Comparison of ENCODE assay signal across 9 mouse cellular contexts in genomic region chr1:132758656-132759370, GRCm38 (mm10). TPM values are rescaled to one million over a fixed set of nuclear protein-coding genes. Genes with fewer than 3 reads are reported as not detected.
DNase-seq lines count a peak whose midpoint lies in the region; ATAC-seq and TF ChIP-seq lines count a peak whose summit lies in the region.
"Had no signal": no experiment of that assay in that cellular context is flagged by ENCODE, and none has a peak within 500 bp of the region (broad histone marks: within the 10 kb centered on the region; RNA-seq: fewer than 3 reads in every experiment).

No protein-coding gene starts in this region.

- H3K36me3 ChIP-seq in hindbrain, embryonic 13.5 days, result no peaks in the 10 kb centered on the region
- H3K36me3 ChIP-seq in lung, postnatal 0 days (ENCODE audit: insufficient read depth, low read length), result no peaks in the 10 kb centered on the region

- peak; percentile 84 for DNase-seq in ZHBTc4 (ENCODE audit: low read depth, low spot score)
- DNase-seq in cerebellum, adult 9-11 months, result peak; percentile 80
- DNase-seq in frontal cortex, adult 2 months (ENCODE audit: extremely low spot score in 1 of 2, low spot score in 1 of 2), result peak; percentile 58 to 92
- peak; percentile 81 to 85 for DNase-seq in layer of hippocampus, postnatal 14 days (ENCODE audit: low spot score in 2 of 2)
- DNase-seq in lung, postnatal 0 days (ENCODE audit: low spot score), result peak; percentile 62
- peak; percentile 94 for DNase-seq in retina, embryonic 14.5 days (ENCODE audit: low spot score)

- no peak overlapping the region for H3K9ac ChIP-seq in hindbrain, embryonic 13.5 days
- H3K9ac ChIP-seq in lung, postnatal 0 days (replicated peaks; ENCODE audit: low read depth), result no peak overlapping the region

- peak overlapping the region; percentile 33 for H3K4me3 ChIP-seq in hindbrain, embryonic 13.5 days
- no peak overlapping the region for H3K4me3 ChIP-seq in lung, postnatal 0 days (ENCODE audit: low read depth, low read length)
- H3K4me3 ChIP-seq: myocyte had no signal

- peak overlapping the region; percentile 63 for H3K27ac ChIP-seq in hindbrain, embryonic 13.5 days
- no peak overlapping the region for H3K27ac ChIP-seq in lung, postnatal 0 days (ENCODE audit: low read length)

- TF ChIP-seq CTCF in lung, postnatal 0 days (IDR thresholded peaks at IDR 0.05), result peak; percentile 75

- TF ChIP-seq EP300 in lung, postnatal 0 days (IDR thresholded peaks at IDR 0.05), result no peak

- peaks cover 14% of the 10 kb centered on the region for H3K4me1 ChIP-seq in hindbrain, embryonic 13.5 days (replicated peaks)
- H3K4me1 ChIP-seq in lung, postnatal 0 days (ENCODE audit: insufficient read depth, low read depth, low read length), result no peaks in the 10 kb centered on the region

- H3K27me3 ChIP-seq in hindbrain, embryonic 13.5 days, result no peaks in the 10 kb centered on the region
- no peaks in the 10 kb centered on the region for H3K27me3 ChIP-seq in lung, postnatal 0 days (replicated peaks; ENCODE audit: insufficient read depth, low read length)

- H3K4me2 ChIP-seq in hindbrain, embryonic 13.5 days, result peak overlapping the region; percentile 58
- H3K4me2 ChIP-seq in lung, postnatal 0 days (replicated peaks; ENCODE audit: low read depth, low read length), result no peak overlapping the region; the same call in 1 of the 2 replicates

- H3K9me3 ChIP-seq in hindbrain, embryonic 13.5 days, result no peaks in the 10 kb centered on the region
- H3K9me3 ChIP-seq in lung, postnatal 0 days (ENCODE audit: low read length), result no peaks in the 10 kb centered on the region

- WGBS in hindbrain, embryonic 13.5 days, result 9% methylated on average over 24 of the region's 24 CpGs
- 7% methylated on average over 24 of the region's 24 CpGs for WGBS in lung, postnatal 0 days

- ATAC-seq in hindbrain, embryonic 13.5 days (ENCODE audit: low FRiP score), result peak; percentile 95
- peak; percentile 46 for ATAC-seq in lung, postnatal 0 days
- ATAC-seq in activated CD4-positive, CD25-positive, alpha-beta regulatory T cell, adult 4 months, result no peak

RNA-seq across cellular contexts. Expression of gene Nfasc, which starts 17.2 kb away (rescaled TPM):
- 77.6 and 87.0 TPM in 2 replicates for polyA plus RNA-seq in frontal cortex, adult 2 months (2012; rRNA removed)
- polyA plus RNA-seq in hindbrain, embryonic 13.5 days (2015; fragmentation: Nextera tagmentation; extraction: Ambion mirVana), result 44.3 and 45.3 TPM in 2 replicates
- 100 to 1,000 TPM; 276 to 278 TPM for total RNA-seq in layer of hippocampus, postnatal 14 days (2021)
- 0.06 and 0.07 TPM in 2 replicates for polyA plus RNA-seq in lung, postnatal 0 days (2015; fragmentation: Nextera tagmentation; extraction: Ambion mirVana)
- not detected for polyA plus RNA-seq in activated CD4-positive, CD25-positive, alpha-beta regulatory T cell, adult 4 months (2017; shearing (Covaris generic))
- polyA plus RNA-seq: myocyte had no signal

Comparison
In these comparisons a context has a peak if more than half of its experiments do, and no peak if none do; other contexts are left out.
1. RNA of gene Nfasc, which starts 17.2 kb away (polyA plus RNA-seq): 77.6 to 87.0 TPM in frontal cortex, adult 2 months and 44.3 to 45.3 TPM in hindbrain, embryonic 13.5 days; 0.06 to 0.07 TPM in lung, postnatal 0 days and not detected in activated CD4-positive, CD25-positive, alpha-beta regulatory T cell, adult 4 months; every median in the first group is over 10 times any median in the second.
2. Peak in every context shown above with its lines, with median percentiles within 50 percentile points of each other: DNase-seq.